Mouse (Mus musculus) layer of hippocampus, adult 8-10 months (tissue): ENCODE results near the gene Adamts7. TPM values are rescaled to one million over a fixed set of nuclear protein-coding genes. Genes with fewer than 3 reads are reported as not detected.

Source experiments
- DNase-seq, 2 experiments: peaks; one replicate each; pipeline ENCODE4 v3.0.0; 2022; ENCODE audit warnings: low spot score in 2 of 2
- total RNA-seq, 4 experiments: library from RNA; stranded (reverse); gene quantifications; 2 replicates each; pipeline ENCODE4 v1.2.4; 2022

The Adamts7 gene
- total RNA-seq, 4 experiments from 2014 or later: 0.31 to 0.81 (median 0.42) TPM

GRCm38 (mm10) chr9:90233906-90234419 is 71.1 kb downstream of the Adamts7 start:
- no peak for DNase-seq

- DNase-seq: no peak
Observed at GRCm38 (mm10) chr9:90234786-90235185, 71.9 kb downstream of the Adamts7 start.

GRCm38 (mm10) chr9:90235258-90235882 is 72.5 kb downstream of the Adamts7 start:
- DNase-seq: no peak

GRCm38 (mm10) chr9:90236817-90237216 is 73.9 kb downstream of the Adamts7 start:
- no peak for DNase-seq

GRCm38 (mm10) chr9:90237232-90238062 is 74.6 kb downstream of the Adamts7 start:
- no peak for DNase-seq

GRCm38 (mm10) chr9:90240560-90240959 is 77.7 kb downstream of the Adamts7 start:
- DNase-seq: no peak

- no peak for DNase-seq
Observed at GRCm38 (mm10) chr9:90241041-90241440, 78.2 kb downstream of the Adamts7 start.

- DNase-seq: no peak
Observed at GRCm38 (mm10) chr9:90241618-90242017, 78.7 kb downstream of the Adamts7 start.

- DNase-seq: no peak
Observed at GRCm38 (mm10) chr9:90242291-90242690, 79.4 kb downstream of the Adamts7 start.

- no peak for DNase-seq
Observed at GRCm38 (mm10) chr9:90242855-90243254, 80.0 kb downstream of the Adamts7 start.

- no peak for DNase-seq
Observed at GRCm38 (mm10) chr9:90244301-90245151, 81.7 kb downstream of the Adamts7 start.

GRCm38 (mm10) chr9:90245206-90245605 is 82.3 kb downstream of the Adamts7 start:
- DNase-seq: no peak

GRCm38 (mm10) chr9:90245781-90246180 is 82.9 kb downstream of the Adamts7 start:
- DNase-seq: no peak

- no peak for DNase-seq
Observed at GRCm38 (mm10) chr9:90247316-90247715, 84.4 kb downstream of the Adamts7 start.

GRCm38 (mm10) chr9:90248326-90248725 is 85.5 kb downstream of the Adamts7 start:
- no peak for DNase-seq

- DNase-seq: no peak
Observed at GRCm38 (mm10) chr9:90249036-90249435, 86.2 kb downstream of the Adamts7 start.

- DNase-seq: no peak
Observed at GRCm38 (mm10) chr9:90250141-90250775, 87.4 kb downstream of the Adamts7 start.

- no peak for DNase-seq
Observed at GRCm38 (mm10) chr9:90250964-90251750, 88.3 kb downstream of the Adamts7 start.

- DNase-seq: no peak
Observed at GRCm38 (mm10) chr9:90253181-90253580, 90.3 kb downstream of the Adamts7 start.

GRCm38 (mm10) chr9:90255844-90256405 is 93.1 kb downstream of the Adamts7 start:
- no peak for DNase-seq
